Mouse (Mus musculus) embryonic facial prominence, embryonic 12.5 days (tissue): ENCODE results near the gene Lgalsl. TPM values are rescaled to one million over a fixed set of nuclear protein-coding genes. Genes with fewer than 3 reads are reported as not detected.

ENCODE experiments used
- ATAC-seq: fragments of 200-750 bp; cut with Nextera tagmentation; 2 replicates; pipeline ENCODE4 v1.8.0; 2017; ENCODE audit not compliant: insufficient number of reproducible peaks, insufficient read depth, low FRiP score, low TSS enrichment
- H3K27ac ChIP-seq: fragments of 300-500 bp; sonication (generic); 2 replicates; pipeline ENCODE4 v1.5.1; 2016; ENCODE audit warnings: mild to moderate bottlenecking
- H3K27me3 ChIP-seq: fragments of 300-500 bp; sonication (generic); 2 replicates; pipeline ENCODE4 v1.6.1; 2016; ENCODE audit warnings: mild to moderate bottlenecking, moderate library complexity
- H3K36me3 ChIP-seq: fragments of 300-500 bp; sonication (generic); 2 replicates; pipeline ENCODE4 v1.6.1; 2016; ENCODE audit warnings: mild to moderate bottlenecking
- H3K4me1 ChIP-seq: fragments of 300-500 bp; sonication (generic); 2 replicates; pipeline ENCODE4 v1.6.1; 2016
- H3K4me2 ChIP-seq: fragments of 300-500 bp; sonication (generic); replicated peaks from 2 replicates; pipeline ENCODE4 v1.6.1; 2016; ENCODE audit warnings: mild to moderate bottlenecking, moderate library complexity
- H3K4me3 ChIP-seq: fragments of 300-500 bp; sonication (generic); 2 replicates; pipeline ENCODE4 v1.5.1; 2016; ENCODE audit warnings: mild to moderate bottlenecking
- H3K9ac ChIP-seq: fragments of 300-500 bp; sonication (generic); 2 replicates; pipeline ENCODE4 v1.6.1; 2016; ENCODE audit warnings: mild to moderate bottlenecking, moderate library complexity
- H3K9me3 ChIP-seq: fragments of 300-500 bp; sonication (generic); 2 replicates; pipeline ENCODE4 v1.6.1; 2016; ENCODE audit warnings: mild to moderate bottlenecking, moderate library complexity
- WGBS: fragments of 180-500 bp; shearing (Covaris S2); methylation state at CpG from one replicate; pipeline ENCODE4 v1.1.7; 2016; 5-methylcytosine and 5-hydroxymethylcytosine counted together
- polyA plus RNA-seq: library from polyadenylated mRNA; unstranded; fragments of >200 nt; fragmentation: Nextera tagmentation; extraction: Ambion mirVana; gene quantifications from 2 replicates; pipeline ENCODE4 v1.2.1, GENCODE M21; 2016

Gene Lgalsl
- polyA plus RNA-seq, 1 experiment from 2014 or later, result 44.6 TPM

GRCm38 (mm10) chr11:20858921-20859668, 28.2 kb upstream of the Lgalsl start:
- Histone ChIP-seq H3K36me3 (no peaks in the 10 kb centered on the region), H3K9me3 (no peaks in the 10 kb centered on the region), H3K4me1 (peaks cover 10% of the 10 kb centered on the region; the same call in 1 of the 2 replicates), H3K4me2 (no peak overlapping the region), H3K9ac (no peak overlapping the region), H3K4me3 (no peak overlapping the region), H3K27ac (peak overlapping the region; percentile 64), H3K27me3 (no peaks in the 10 kb centered on the region)
- ATAC-seq, result peak; percentile 57; the same call in 1 of the 2 replicates
- 18% methylated on average over 9 of the region's 9 CpGs for WGBS

- no peak for ATAC-seq
Observed at GRCm38 (mm10) chr11:20857921-20858320, 27.1 kb upstream of the Lgalsl start.

GRCm38 (mm10) chr11:20854032-20854741, 23.3 kb upstream of the Lgalsl start:
- WGBS, result 69% methylated on average over 4 of the region's 4 CpGs
- H3K9ac ChIP-seq, result no peak overlapping the region
- H3K36me3 ChIP-seq, result no peaks in the 10 kb centered on the region
- no peak overlapping the region for H3K27ac ChIP-seq
- H3K4me1 ChIP-seq, result peaks cover 16% of the 10 kb centered on the region; the same call in 1 of the 2 replicates
- H3K27me3 ChIP-seq, result no peaks in the 10 kb centered on the region
- H3K4me3 ChIP-seq, result no peak overlapping the region
- no peaks in the 10 kb centered on the region for H3K9me3 ChIP-seq
- no peak overlapping the region for H3K4me2 ChIP-seq
- no peak for ATAC-seq

More at GRCm38 (mm10) chr11:20857921-20858320, 27.1 kb upstream of the Lgalsl start:
- no peak overlapping the region for H3K4me2 ChIP-seq
- no peak overlapping the region for H3K4me3 ChIP-seq
- peaks cover 10% of the 10 kb centered on the region; the same call in 1 of the 2 replicates for H3K4me1 ChIP-seq
- no peaks in the 10 kb centered on the region for H3K36me3 ChIP-seq
- no peak overlapping the region for H3K9ac ChIP-seq
- H3K27ac ChIP-seq, result 0 out of 2 replicates have a peak overlapping the region, but pooled peaks have one; percentile 64
- no peaks in the 10 kb centered on the region for H3K27me3 ChIP-seq
- WGBS, result 83% methylated on average over 4 of the region's 4 CpGs
- no peaks in the 10 kb centered on the region for H3K9me3 ChIP-seq

GRCm38 (mm10) chr11:20850196-20850595, 19.3 kb upstream of the Lgalsl start:
- H3K36me3 ChIP-seq, result no peaks in the 10 kb centered on the region
- H3K9ac ChIP-seq, result no peak overlapping the region
- no peak overlapping the region for H3K4me3 ChIP-seq
- ATAC-seq, result no peak
- no peaks in the 10 kb centered on the region for H3K27me3 ChIP-seq
- no peaks in the 10 kb centered on the region for H3K9me3 ChIP-seq
- H3K4me1 ChIP-seq, result peaks cover 9% of the 10 kb centered on the region; the same call in 1 of the 2 replicates
- no peak overlapping the region for H3K4me2 ChIP-seq
- 86% methylated on average over 1 of the region's 1 CpGs for WGBS
- H3K27ac ChIP-seq, result no peak overlapping the region

- peaks cover 8% of the 10 kb centered on the region; the same call in 1 of the 2 replicates for H3K4me1 ChIP-seq
- no peak for ATAC-seq
- H3K4me2 ChIP-seq, result no peak overlapping the region
- no peak overlapping the region for H3K27ac ChIP-seq
- H3K9me3 ChIP-seq, result no peaks in the 10 kb centered on the region
- 65% methylated on average over 5 of the region's 5 CpGs for WGBS
- H3K9ac ChIP-seq, result no peak overlapping the region
- no peaks in the 10 kb centered on the region for H3K27me3 ChIP-seq
- no peak overlapping the region for H3K4me3 ChIP-seq
- no peaks in the 10 kb centered on the region for H3K36me3 ChIP-seq
Observed at GRCm38 (mm10) chr11:20849403-20849802, 18.5 kb upstream of the Lgalsl start.

- Histone ChIP-seq H3K9me3 (no peaks in the 10 kb centered on the region), H3K36me3 (no peaks in the 10 kb centered on the region), H3K9ac (no peak overlapping the region), H3K4me2 (no peak overlapping the region), H3K4me1 (peaks cover 3% of the 10 kb centered on the region), H3K27ac (no peak overlapping the region), H3K27me3 (no peaks in the 10 kb centered on the region), H3K4me3 (no peak overlapping the region)
- ATAC-seq, result no peak
- 78% methylated on average over 5 of the region's 5 CpGs for WGBS
Observed at GRCm38 (mm10) chr11:20837366-20837765, 6.5 kb upstream of the Lgalsl start.

GRCm38 (mm10) chr11:20831600-20832137, 813 bp upstream of the Lgalsl start:
- Histone ChIP-seq H3K27me3 (no peaks in the 10 kb centered on the region), H3K27ac (no peak overlapping the region), H3K4me1 (peaks cover 19% of the 10 kb centered on the region), H3K4me2 (peak overlapping the region; percentile 88), H3K9me3 (no peaks in the 10 kb centered on the region), H3K9ac (peak overlapping the region; percentile 82), H3K36me3 (peaks cover 10% of the 10 kb centered on the region; the same call in 1 of the 2 replicates), H3K4me3 (peak overlapping the region; percentile 75)
- WGBS, result 18% methylated on average over 11 of the region's 11 CpGs
- peak; percentile 7; the same call in 1 of the 2 replicates for ATAC-seq

- Histone ChIP-seq H3K27ac (peak overlapping the region; percentile 79), H3K4me3 (peak overlapping the region; percentile 75), H3K4me1 (peaks cover 19% of the 10 kb centered on the region), H3K9ac (peak overlapping the region; percentile 82), H3K36me3 (peaks cover 10% of the 10 kb centered on the region; the same call in 1 of the 2 replicates), H3K4me2 (peak overlapping the region; percentile 88), H3K27me3 (no peaks in the 10 kb centered on the region), H3K9me3 (no peaks in the 10 kb centered on the region)
- peak; percentile 67; the same call in 1 of the 2 replicates for ATAC-seq
- 10% methylated on average over 23 of the region's 23 CpGs for WGBS
Observed at GRCm38 (mm10) chr11:20829993-20830685, 717 bp downstream of the Lgalsl start.

- no peaks in the 10 kb centered on the region for H3K9me3 ChIP-seq
- WGBS, result 51% methylated on average over 9 of the region's 9 CpGs
- peaks cover 16% of the 10 kb centered on the region for H3K4me1 ChIP-seq
- H3K27me3 ChIP-seq, result no peaks in the 10 kb centered on the region
- H3K27ac ChIP-seq, result no peak overlapping the region
- H3K36me3 ChIP-seq, result peaks cover 10% of the 10 kb centered on the region; the same call in 1 of the 2 replicates
- H3K4me2 ChIP-seq, result peak overlapping the region; percentile 88
- ATAC-seq, result no peak
- no peak overlapping the region for H3K9ac ChIP-seq
- no peak overlapping the region for H3K4me3 ChIP-seq
Observed at GRCm38 (mm10) chr11:20829056-20829686, 1.7 kb downstream of the Lgalsl start.

- Histone ChIP-seq H3K4me1 (peaks cover 19% of the 10 kb centered on the region), H3K36me3 (peaks cover 10% of the 10 kb centered on the region; the same call in 1 of the 2 replicates), H3K4me3 (no peak overlapping the region), H3K9me3 (no peaks in the 10 kb centered on the region), H3K4me2 (no peak overlapping the region), H3K27ac (no peak overlapping the region), H3K27me3 (no peaks in the 10 kb centered on the region), H3K9ac (no peak overlapping the region)
- no peak for ATAC-seq
- 59% methylated on average over 2 of the region's 2 CpGs for WGBS
Observed at GRCm38 (mm10) chr11:20823961-20824360, 6.9 kb downstream of the Lgalsl start.

GRCm38 (mm10) chr11:20823301-20823700, 7.6 kb downstream of the Lgalsl start:
- no peaks in the 10 kb centered on the region for H3K9me3 ChIP-seq
- no peak for ATAC-seq
- H3K4me3 ChIP-seq, result no peak overlapping the region
- H3K4me2 ChIP-seq, result no peak overlapping the region
- H3K27ac ChIP-seq, result no peak overlapping the region
- H3K4me1 ChIP-seq, result peaks cover 19% of the 10 kb centered on the region
- 90% methylated on average over 2 of the region's 2 CpGs for WGBS
- no peak overlapping the region for H3K9ac ChIP-seq
- H3K36me3 ChIP-seq, result peaks cover 10% of the 10 kb centered on the region; the same call in 1 of the 2 replicates
- no peaks in the 10 kb centered on the region for H3K27me3 ChIP-seq
